Mouse (Mus musculus): ENCODE results near the gene Igf1r. TPM values are rescaled to one million over a fixed set of nuclear protein-coding genes. Genes with fewer than 3 reads are reported as not detected.

Igf1r gene
- polyA plus RNA-seq, 1 experiment from 2014 or later: 10.2 TPM

- no peaks in the 10 kb centered on the region for H3K9me3 ChIP-seq (ENCODE audit: control insufficient read depth, low read length)
- DNase-seq (ENCODE audit: low spot score) (no peak), ATAC-seq (replicated peaks; ENCODE audit: low FRiP score) (no peak)
- WGBS: 73% methylated on average over 13 of the region's 13 CpGs
- H3K27me3 ChIP-seq (replicated peaks; ENCODE audit: control insufficient read depth, insufficient read depth, low read length): no peaks in the 10 kb centered on the region
- no peak overlapping the region for H3K9ac ChIP-seq (ENCODE audit: low read depth, low read length)
- H3K27ac ChIP-seq (ENCODE audit: low read depth, low read length): no peak overlapping the region
- no peak overlapping the region for H3K4me2 ChIP-seq
- H3K36me3 ChIP-seq (ENCODE audit: control insufficient read depth, insufficient read depth, low read length): no peaks in the 10 kb centered on the region
- H3K4me1 ChIP-seq (replicated peaks; ENCODE audit: control insufficient read depth, insufficient read depth, low read length): peaks cover 30% of the 10 kb centered on the region
- H3K4me3 ChIP-seq (ENCODE audit: low read depth, low read length): no peak overlapping the region
Observed at GRCm38 (mm10) chr7:68130950-68131580, 178.4 kb downstream of the Igf1r start.

- H3K4me3 ChIP-seq (ENCODE audit: low read depth, low read length): no peak overlapping the region
- no peak overlapping the region for H3K27ac ChIP-seq (ENCODE audit: low read depth, low read length)
- DNase-seq (ENCODE audit: low spot score) (no peak), ATAC-seq (replicated peaks; ENCODE audit: low FRiP score) (no peak)
- no peaks in the 10 kb centered on the region for H3K27me3 ChIP-seq (replicated peaks; ENCODE audit: control insufficient read depth, insufficient read depth, low read length)
- no peaks in the 10 kb centered on the region for H3K9me3 ChIP-seq (ENCODE audit: control insufficient read depth, low read length)
- peaks cover 17% of the 10 kb centered on the region for H3K4me1 ChIP-seq (replicated peaks; ENCODE audit: control insufficient read depth, insufficient read depth, low read length)
- 28% methylated on average over 6 of the region's 6 CpGs for WGBS
- H3K9ac ChIP-seq (ENCODE audit: low read depth, low read length): no peak overlapping the region
- no peaks in the 10 kb centered on the region for H3K36me3 ChIP-seq (ENCODE audit: control insufficient read depth, insufficient read depth, low read length)
- no peak overlapping the region for H3K4me2 ChIP-seq
Observed at GRCm38 (mm10) chr7:68133679-68134078, 181.1 kb downstream of the Igf1r start.

- WGBS: 77% methylated on average over 16 of the region's 16 CpGs
- DNase-seq (ENCODE audit: low spot score): no peak
- H3K27ac ChIP-seq (ENCODE audit: low read depth, low read length): no peak overlapping the region
- no peaks in the 10 kb centered on the region for H3K27me3 ChIP-seq (replicated peaks; ENCODE audit: control insufficient read depth, insufficient read depth, low read length)
- H3K4me3 ChIP-seq (ENCODE audit: low read depth, low read length): no peak overlapping the region
- H3K9ac ChIP-seq (ENCODE audit: low read depth, low read length): no peak overlapping the region
- H3K4me2 ChIP-seq: no peak overlapping the region
- H3K9me3 ChIP-seq (ENCODE audit: control insufficient read depth, low read length): no peaks in the 10 kb centered on the region
- ATAC-seq (replicated peaks; ENCODE audit: low FRiP score): no peak
- H3K36me3 ChIP-seq (ENCODE audit: control insufficient read depth, insufficient read depth, low read length): no peaks in the 10 kb centered on the region
- peaks cover 17% of the 10 kb centered on the region for H3K4me1 ChIP-seq (replicated peaks; ENCODE audit: control insufficient read depth, insufficient read depth, low read length)
Observed at GRCm38 (mm10) chr7:68134948-68135347, 182.3 kb downstream of the Igf1r start.

- Histone ChIP-seq H3K4me3 (ENCODE audit: low read depth, low read length) (no peak overlapping the region), H3K36me3 (ENCODE audit: control insufficient read depth, insufficient read depth, low read length) (no peaks in the 10 kb centered on the region), H3K9me3 (ENCODE audit: control insufficient read depth, low read length) (no peaks in the 10 kb centered on the region), H3K27me3 (replicated peaks; ENCODE audit: control insufficient read depth, insufficient read depth, low read length) (no peaks in the 10 kb centered on the region), H3K4me2 (no peak overlapping the region), H3K4me1 (replicated peaks; ENCODE audit: control insufficient read depth, insufficient read depth, low read length) (peaks cover 9% of the 10 kb centered on the region), H3K9ac (ENCODE audit: low read depth, low read length) (no peak overlapping the region), H3K27ac (ENCODE audit: low read depth, low read length) (no peak overlapping the region)
- no peak for DNase-seq (ENCODE audit: low spot score)
- 83% methylated on average over 10 of the region's 10 CpGs for WGBS
- ATAC-seq (replicated peaks; ENCODE audit: low FRiP score): no peak
Observed at GRCm38 (mm10) chr7:68136056-68136455, 183.4 kb downstream of the Igf1r start.

GRCm38 (mm10) chr7:68139384-68139783, 186.8 kb downstream of the Igf1r start:
- H3K36me3 ChIP-seq (ENCODE audit: control insufficient read depth, insufficient read depth, low read length): no peaks in the 10 kb centered on the region
- no peak overlapping the region for H3K9ac ChIP-seq (ENCODE audit: low read depth, low read length)
- H3K9me3 ChIP-seq (ENCODE audit: control insufficient read depth, low read length): no peaks in the 10 kb centered on the region
- H3K27me3 ChIP-seq (replicated peaks; ENCODE audit: control insufficient read depth, insufficient read depth, low read length): no peaks in the 10 kb centered on the region
- H3K4me2 ChIP-seq: no peak overlapping the region
- no peak for ATAC-seq (replicated peaks; ENCODE audit: low FRiP score)
- no peaks in the 10 kb centered on the region; the same call in 1 of the 2 replicates for H3K4me1 ChIP-seq (replicated peaks; ENCODE audit: control insufficient read depth, insufficient read depth, low read length)
- no peak overlapping the region for H3K27ac ChIP-seq (ENCODE audit: low read depth, low read length)
- no peak for DNase-seq (ENCODE audit: low spot score)
- 47% methylated on average over 2 of the region's 2 CpGs for WGBS
- H3K4me3 ChIP-seq (ENCODE audit: low read depth, low read length): no peak overlapping the region

- Histone ChIP-seq H3K9ac (ENCODE audit: low read depth, low read length) (no peak overlapping the region), H3K4me1 (replicated peaks; ENCODE audit: control insufficient read depth, insufficient read depth, low read length) (peaks cover 6% of the 10 kb centered on the region; the same call in 1 of the 2 replicates), H3K4me2 (no peak overlapping the region), H3K36me3 (ENCODE audit: control insufficient read depth, insufficient read depth, low read length) (no peaks in the 10 kb centered on the region), H3K27ac (ENCODE audit: low read depth, low read length) (no peak overlapping the region), H3K27me3 (replicated peaks; ENCODE audit: control insufficient read depth, insufficient read depth, low read length) (no peaks in the 10 kb centered on the region), H3K4me3 (ENCODE audit: low read depth, low read length) (no peak overlapping the region), H3K9me3 (ENCODE audit: control insufficient read depth, low read length) (no peaks in the 10 kb centered on the region)
- 72% methylated on average over 11 of the region's 11 CpGs for WGBS
- DNase-seq (ENCODE audit: low spot score): no peak
- no peak for ATAC-seq (replicated peaks; ENCODE audit: low FRiP score)
Observed at GRCm38 (mm10) chr7:68140041-68140807, 187.6 kb downstream of the Igf1r start.

GRCm38 (mm10) chr7:68144266-68144665, 191.6 kb downstream of the Igf1r start:
- WGBS: 78% methylated on average over 6 of the region's 6 CpGs
- no peak overlapping the region for H3K4me3 ChIP-seq (ENCODE audit: low read depth, low read length)
- H3K36me3 ChIP-seq (ENCODE audit: control insufficient read depth, insufficient read depth, low read length): no peaks in the 10 kb centered on the region
- H3K27ac ChIP-seq (ENCODE audit: low read depth, low read length): no peak overlapping the region
- H3K9me3 ChIP-seq (ENCODE audit: control insufficient read depth, low read length): no peaks in the 10 kb centered on the region
- H3K4me2 ChIP-seq: no peak overlapping the region
- no peak overlapping the region for H3K9ac ChIP-seq (ENCODE audit: low read depth, low read length)
- no peaks in the 10 kb centered on the region for H3K27me3 ChIP-seq (replicated peaks; ENCODE audit: control insufficient read depth, insufficient read depth, low read length)
- peaks cover 6% of the 10 kb centered on the region for H3K4me1 ChIP-seq (replicated peaks; ENCODE audit: control insufficient read depth, insufficient read depth, low read length)
- ATAC-seq (replicated peaks; ENCODE audit: low FRiP score) (no peak), DNase-seq (ENCODE audit: low spot score) (no peak)

GRCm38 (mm10) chr7:68148297-68149048, 195.8 kb downstream of the Igf1r start:
- Histone ChIP-seq H3K27me3 (replicated peaks; ENCODE audit: control insufficient read depth, insufficient read depth, low read length) (no peaks in the 10 kb centered on the region), H3K36me3 (ENCODE audit: control insufficient read depth, insufficient read depth, low read length) (no peaks in the 10 kb centered on the region), H3K4me1 (replicated peaks; ENCODE audit: control insufficient read depth, insufficient read depth, low read length) (peaks cover 12% of the 10 kb centered on the region), H3K27ac (ENCODE audit: low read depth, low read length) (no peak overlapping the region), H3K9ac (ENCODE audit: low read depth, low read length) (no peak overlapping the region), H3K4me3 (ENCODE audit: low read depth, low read length) (no peak overlapping the region), H3K4me2 (no peak overlapping the region), H3K9me3 (ENCODE audit: control insufficient read depth, low read length) (no peaks in the 10 kb centered on the region)
- ATAC-seq (replicated peaks; ENCODE audit: low FRiP score): no peak
- no peak for DNase-seq (ENCODE audit: low spot score)
- WGBS: 80% methylated on average over 20 of the region's 20 CpGs

Measured in liver, embryonic 11.5 days (tissue).